Mouse (Mus musculus) left cerebral cortex, adult 11 months (tissue): Measurements from ENCODE around the gene Vangl2.
"Not testable (repeated sequence)": the region's sequence is repeated elsewhere in the genome, so short reads cannot be mapped to it uniquely, and the experiment has no call there.

ENCODE experiments used
- DNase-seq: peaks from one replicate; pipeline ENCODE4 v3.0.0; 2022; ENCODE audit warnings: low spot score

Gene Vangl2

DNA sequence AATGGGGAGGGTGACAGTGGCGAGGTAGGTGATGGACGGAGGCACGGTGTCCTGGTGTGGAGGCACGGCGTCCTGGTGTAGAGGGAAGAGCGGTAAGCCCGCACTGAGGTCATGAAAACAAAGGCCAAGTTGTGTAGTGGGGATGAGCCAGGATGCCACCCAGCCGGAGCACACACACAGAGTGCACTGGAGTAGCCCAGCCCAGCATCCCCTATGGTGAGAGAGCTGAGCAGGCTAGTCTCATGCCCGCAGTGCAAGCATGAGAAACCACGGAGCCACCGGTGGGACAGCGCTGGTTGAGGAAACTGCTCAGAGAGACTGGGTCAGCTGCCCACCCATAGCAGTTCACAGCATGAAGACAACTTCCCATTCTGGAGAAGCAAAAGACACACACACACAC, 26.6 kb downstream of the Vangl2 start:
- no peak for DNase-seq

DNA sequence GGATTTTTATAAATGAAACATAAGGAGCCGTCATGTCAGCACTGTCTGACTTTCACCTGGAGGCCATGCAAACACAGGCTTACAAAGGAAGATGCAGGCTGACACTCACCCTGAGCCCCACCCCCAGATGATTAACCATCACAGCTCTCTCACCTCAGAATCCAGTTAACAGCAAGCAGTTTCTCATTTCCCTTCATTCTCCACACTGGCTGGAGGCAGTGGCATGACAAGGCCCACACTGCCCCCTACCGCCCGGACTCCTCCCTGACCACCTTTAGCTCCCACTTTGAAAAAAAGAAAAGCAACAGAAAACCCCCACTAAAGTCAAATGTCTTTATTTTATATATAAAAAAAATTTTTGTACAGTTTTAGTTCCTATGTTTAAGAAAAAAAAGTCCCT, 27.6 kb downstream of the Vangl2 start:
- DNase-seq: peak; percentile 38

- no peak for DNase-seq
These were observed 29.2 kb downstream of the Vangl2 start for GRCm38 (mm10) chr1:171998820-171999597.

DNA sequence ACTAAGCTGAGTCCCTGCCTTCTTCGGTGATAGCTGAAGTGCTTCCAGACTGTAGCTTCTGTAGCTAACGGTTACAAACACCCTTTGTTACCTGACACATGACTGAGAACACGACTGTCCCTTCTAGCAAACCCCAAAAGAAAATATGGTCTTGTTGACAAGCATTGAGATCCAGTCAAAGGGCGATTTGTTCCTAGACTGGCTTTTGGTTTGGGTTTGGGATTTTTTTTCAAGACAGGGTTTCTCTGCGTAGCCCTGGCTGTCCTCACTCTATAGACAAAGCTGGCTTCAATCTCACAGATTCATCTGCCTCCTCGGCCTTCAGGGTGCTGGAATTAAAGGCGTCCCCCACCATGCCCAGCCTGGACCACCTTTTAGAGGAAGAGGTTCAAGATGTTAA, 31.5 kb downstream of the Vangl2 start:
- no peak for DNase-seq

DNA sequence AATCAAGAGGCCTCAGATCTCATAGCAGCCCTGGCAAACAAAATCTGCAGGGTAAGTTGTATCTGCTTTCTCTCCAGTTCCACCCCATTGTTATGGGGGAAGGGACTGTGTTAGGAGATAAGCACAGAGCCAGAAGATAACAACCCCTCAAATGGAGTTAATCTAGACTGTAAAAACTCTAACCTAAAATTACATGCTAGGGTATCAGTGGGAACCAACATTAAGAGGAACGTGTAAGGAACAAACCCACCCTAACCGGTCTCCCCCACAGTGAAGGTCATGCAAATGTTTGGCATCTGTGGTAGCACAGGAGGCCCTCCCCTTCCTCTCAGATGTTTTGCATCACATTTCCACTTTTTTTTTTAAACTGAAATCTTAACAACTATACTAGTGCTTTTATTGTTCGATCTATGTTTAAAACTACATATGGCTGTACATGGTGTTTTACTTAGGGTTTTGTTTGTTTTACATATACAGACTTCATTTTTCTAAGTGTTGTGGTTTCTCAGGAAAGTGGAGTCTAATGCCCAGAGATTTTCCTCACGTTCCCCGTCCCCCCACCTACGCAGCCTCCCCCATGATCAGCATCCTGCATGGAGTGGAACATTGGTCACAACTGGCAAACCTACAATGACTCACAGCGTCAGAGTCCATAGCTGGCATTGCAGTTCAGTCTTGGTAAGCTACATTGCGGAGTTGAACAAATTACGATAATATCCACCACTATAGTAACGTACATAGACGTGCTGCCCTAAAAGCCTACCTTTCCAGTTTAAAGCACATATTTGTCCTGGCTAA, 33.1 kb downstream of the Vangl2 start:
- no peak for DNase-seq

- DNase-seq: no peak
These were observed 33.7 kb downstream of the Vangl2 start for GRCm38 (mm10) chr1:171994501-171994900.

GRCm38 (mm10) chr1:171992901-171993530, 35.2 kb downstream of the Vangl2 start:
- DNase-seq: no peak

GRCm38 (mm10) chr1:171991883-171992282, 36.4 kb downstream of the Vangl2 start:
- no peak for DNase-seq

DNA sequence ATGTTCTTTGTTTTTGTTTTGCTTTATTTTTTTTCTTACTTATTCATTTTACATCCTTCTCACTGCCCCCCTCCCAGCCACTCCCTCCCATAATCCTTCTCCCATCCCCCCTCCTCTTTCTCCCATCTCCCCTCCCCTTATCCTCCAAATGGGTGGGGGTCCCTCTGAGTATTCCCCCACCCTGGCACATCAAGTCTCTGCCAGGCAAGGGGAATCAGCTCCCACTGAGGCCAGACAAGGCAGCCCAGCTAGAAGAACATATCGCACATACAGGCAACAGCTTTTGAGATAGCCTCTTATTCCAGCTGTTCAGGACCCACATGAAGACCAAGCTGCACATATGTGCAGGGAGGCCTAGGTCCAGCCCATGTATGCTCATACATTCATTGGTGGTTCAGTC, 44.1 kb downstream of the Vangl2 start:
- no peak for DNase-seq

DNA sequence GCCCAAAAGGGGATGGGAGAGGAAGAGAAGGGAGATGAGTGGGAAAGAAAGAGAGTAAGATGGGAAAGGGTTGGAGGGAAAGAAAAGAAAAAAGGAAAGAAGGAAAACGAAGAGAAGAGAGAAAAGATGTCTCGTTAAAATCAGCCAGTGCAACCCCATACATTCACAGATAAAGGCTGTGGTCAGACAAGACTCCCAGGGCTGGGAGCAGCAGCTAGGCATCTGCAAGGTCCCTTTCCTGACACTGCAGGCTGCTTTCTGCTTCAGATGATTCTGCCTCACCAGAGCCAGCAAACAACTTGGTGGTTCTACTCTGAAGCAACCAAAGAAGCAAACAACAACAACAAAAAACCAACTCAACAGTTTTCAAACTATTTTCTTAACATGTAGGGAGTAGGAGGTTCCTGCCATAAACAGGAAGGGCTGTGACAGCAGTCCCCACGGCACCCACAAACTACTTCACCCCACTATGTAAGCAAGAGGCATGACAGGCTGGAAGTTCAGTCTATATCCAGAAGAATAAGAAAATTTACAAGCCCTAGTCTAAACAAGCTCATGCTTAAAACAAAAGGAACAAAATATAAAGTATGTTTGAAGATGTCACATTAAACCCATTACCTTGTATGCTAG, 44.8 kb downstream of the Vangl2 start:
- DNase-seq: no peak

- no peak for DNase-seq
These were observed 45.5 kb downstream of the Vangl2 start for GRCm38 (mm10) chr1:171982740-171983139.

DNA sequence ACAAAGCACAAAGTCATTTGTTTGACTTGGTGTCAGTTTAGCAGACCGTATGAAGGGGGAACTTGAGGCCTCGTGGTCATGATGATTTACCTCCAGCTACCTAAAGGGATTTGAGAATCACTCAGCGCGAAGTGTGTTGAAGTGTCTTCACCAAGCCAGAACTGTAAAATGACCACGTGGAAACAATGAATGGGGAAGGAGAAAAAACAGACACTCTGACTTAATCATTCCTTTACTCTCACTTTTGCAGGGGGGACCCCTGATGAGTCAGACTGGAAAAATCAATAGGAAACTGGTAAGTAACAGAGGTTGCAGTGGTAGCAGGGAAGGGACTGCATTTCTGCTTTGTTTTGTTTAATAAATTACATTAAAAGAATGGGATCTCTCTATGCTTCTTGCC, 46.1 kb downstream of the Vangl2 start:
- DNase-seq: no peak

- no peak for DNase-seq
These were observed 48.1 kb downstream of the Vangl2 start for GRCm38 (mm10) chr1:171979969-171980730.

- no peak for DNase-seq
These were observed 50.4 kb downstream of the Vangl2 start for GRCm38 (mm10) chr1:171977891-171978290.

DNA sequence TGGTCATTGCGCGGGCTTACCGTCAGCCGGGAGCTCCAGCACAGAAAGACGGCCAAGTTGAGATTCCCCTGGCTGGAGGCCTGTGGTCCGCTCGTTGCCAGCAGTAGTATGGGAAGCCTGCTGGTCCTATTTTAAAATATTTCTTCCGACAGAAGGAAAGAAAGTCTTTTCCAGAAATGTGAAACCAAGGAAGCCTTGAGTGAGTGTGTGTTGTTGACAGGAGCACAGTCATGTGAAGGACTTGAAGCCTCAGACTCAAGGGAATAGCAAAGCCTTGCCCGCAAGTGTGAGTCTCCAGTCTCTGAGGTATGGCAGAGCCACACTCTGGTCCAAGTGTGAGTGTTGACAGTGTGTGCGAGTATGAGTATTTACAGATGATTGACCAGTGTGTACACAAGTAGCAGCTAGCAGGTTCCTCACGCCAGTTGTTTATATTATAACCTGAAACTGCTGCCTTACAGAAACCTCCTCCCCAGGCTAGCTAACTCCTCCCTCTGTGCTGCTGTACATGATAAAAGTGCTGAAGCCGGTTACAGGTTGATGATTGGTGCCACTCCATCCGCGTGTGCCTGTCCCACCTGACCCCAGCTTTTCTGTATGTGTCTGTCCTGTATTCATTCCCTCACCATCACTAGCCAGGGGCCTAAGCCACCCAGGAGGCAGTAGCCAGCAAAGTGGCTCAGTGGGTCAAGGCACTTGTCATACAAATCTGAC, 51.3 kb downstream of the Vangl2 start:
- no peak for DNase-seq

DNA sequence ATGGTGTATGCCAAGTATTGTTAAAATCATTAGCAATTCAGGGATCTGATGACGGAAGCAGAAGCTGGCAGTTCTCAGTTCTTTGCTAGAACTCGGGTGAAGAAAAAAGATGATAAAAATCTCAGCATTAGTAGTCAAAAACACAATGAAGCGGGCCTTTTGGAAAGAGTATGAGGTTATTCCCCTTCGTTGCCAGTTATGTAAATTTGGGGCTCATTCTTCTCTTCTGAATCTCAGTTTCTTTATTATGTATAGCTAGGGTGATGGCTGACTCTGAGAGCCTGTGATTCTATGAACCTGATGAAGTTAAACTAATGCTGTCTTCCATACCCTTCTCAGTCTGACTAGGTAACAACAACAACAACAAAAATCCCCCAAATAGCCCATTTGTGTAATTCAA, 52.4 kb downstream of the Vangl2 start:
- DNase-seq: no peak

DNA sequence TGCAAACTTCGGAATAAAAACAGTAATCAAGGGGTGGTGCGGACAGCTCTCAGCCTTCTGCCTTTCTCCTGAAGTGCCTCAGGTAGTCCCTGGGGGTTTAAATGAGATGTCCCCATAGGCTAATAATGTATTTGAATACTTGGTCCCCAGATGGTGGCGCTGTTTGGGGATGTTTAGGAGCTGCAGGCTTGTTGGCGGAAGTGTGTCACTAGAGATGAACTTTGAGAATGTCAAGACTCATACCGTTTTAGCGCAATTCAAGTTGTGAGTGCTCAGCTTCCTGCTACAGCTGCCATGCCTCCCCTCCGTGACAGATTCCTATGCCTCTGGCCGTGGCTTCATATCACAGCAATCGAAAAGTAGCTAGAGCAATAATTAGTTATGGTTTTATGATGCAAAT, 52.9 kb downstream of the Vangl2 start:
- DNase-seq: no peak

DNA sequence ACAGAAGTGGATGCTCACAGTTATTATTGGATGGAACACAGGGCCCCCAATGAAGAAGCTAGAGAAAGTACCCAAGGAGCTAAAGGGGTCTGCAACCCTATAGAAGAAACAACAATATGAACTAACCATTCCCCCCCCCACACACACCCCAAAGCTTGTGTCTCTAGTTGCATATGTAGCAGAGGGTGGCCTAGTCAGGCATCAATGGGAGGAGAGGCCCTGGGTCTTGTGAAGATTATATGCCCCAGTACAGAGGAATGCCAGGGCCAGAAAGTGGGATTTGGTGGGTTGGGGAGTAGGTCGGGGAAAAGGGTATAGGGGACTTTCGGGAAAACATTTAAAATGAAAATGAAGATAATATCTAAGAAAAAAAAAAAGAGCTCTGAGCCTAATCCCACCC, 53.9 kb downstream of the Vangl2 start:
- not testable (repeated sequence) for DNase-seq

GRCm38 (mm10) chr1:171970854-171971586, 57.2 kb downstream of the Vangl2 start:
- no peak for DNase-seq

DNA sequence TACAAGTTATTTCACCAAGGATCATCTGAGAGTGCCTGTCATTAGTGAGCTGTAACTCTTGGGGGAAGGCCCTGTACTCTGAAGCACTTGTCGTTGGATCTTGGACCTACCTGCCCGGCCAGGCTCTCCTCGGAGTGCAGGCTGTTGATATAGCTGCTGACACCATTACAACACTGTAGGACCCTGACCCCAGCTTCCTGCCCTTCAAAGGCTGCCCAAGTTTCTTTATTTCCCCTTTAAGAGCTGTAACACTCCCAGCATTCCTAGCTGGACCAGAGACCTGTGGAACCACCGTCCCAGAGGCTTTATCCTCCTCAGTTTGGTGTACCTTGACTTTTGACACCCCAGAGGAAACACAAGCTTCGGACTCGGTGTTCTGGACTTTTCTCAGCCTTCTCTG, 59.0 kb downstream of the Vangl2 start:
- no peak for DNase-seq
